Mouse (Mus musculus): ENCODE results near the gene Cygb. TPM values are rescaled to one million over a fixed set of nuclear protein-coding genes. Genes with fewer than 3 reads are reported as not detected.

Gene Cygb
- polyA plus RNA-seq, 1 experiment: 0.47 TPM

DNA sequence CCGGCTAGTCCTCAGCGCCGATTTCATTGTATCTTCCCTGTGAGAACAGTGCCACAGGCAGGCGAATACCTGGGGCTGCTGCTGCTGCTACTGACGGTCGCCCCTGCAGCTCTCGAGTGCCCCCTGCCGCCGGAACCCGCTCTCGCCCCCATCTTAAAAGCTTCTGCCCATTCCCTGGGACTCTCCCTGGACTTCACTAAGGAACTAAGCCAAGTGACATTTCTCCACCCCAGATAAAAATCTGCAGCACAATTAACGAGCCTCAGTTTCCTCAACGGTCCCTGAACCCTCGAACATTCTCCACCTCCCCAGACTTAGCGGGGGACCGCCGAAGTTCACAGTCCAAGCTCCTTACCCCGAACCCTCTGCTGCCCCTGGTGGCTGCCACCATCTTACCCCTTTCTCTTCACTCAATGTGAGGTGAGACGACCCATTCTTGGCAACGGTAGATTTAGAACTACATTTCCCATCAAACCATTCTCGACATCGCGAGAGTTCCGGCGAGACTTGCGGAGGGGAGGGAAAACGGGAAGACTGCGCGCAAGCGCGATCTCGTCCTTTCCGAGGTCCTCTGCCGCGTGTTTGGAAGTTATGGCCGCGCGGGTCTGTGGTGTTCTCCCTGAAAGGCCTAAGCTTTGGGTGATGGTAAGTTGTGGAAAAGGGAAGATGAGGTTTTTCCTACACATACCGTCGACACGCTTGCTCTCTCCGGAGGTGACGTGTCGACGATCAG, 17.2 kb upstream of the Cygb start:
- TF ChIP-seq POLR2A (IDR thresholded peaks at IDR 0.05; ENCODE audit: insufficient read length, low read depth): peak; percentile 87
- peak; percentile 94 for TF ChIP-seq POLR2AphosphoS2 (IDR thresholded peaks at IDR 0.05; ENCODE audit: insufficient read length, low read depth)
- TF ChIP-seq SRF (IDR thresholded peaks at IDR 0.05; ENCODE audit: control insufficient read depth, insufficient read length, low read depth): no peak
- no peak for TF ChIP-seq TCF3 (IDR thresholded peaks at IDR 0.05; ENCODE audit: insufficient read length, low read depth)
- peak overlapping the region; percentile 13 for H3ac ChIP-seq (ENCODE audit: control insufficient read depth, insufficient read length)

GRCm38 (mm10) chr11:116670386-116670785, 16.3 kb upstream of the Cygb start:
- TF ChIP-seq TCF12 (IDR thresholded peaks at IDR 0.05; ENCODE audit: insufficient read depth, poor library complexity, severe bottlenecking): no peak
- no peak for TF ChIP-seq TCF3 (IDR thresholded peaks at IDR 0.05; ENCODE audit: insufficient read length, low read depth)
- no peak for TF ChIP-seq USF1 (IDR thresholded peaks at IDR 0.05; ENCODE audit: low read depth)
- TF ChIP-seq E2F4 (IDR thresholded peaks at IDR 0.05; ENCODE audit: insufficient read depth): no peak
- no peak for TF ChIP-seq REST (IDR thresholded peaks at IDR 0.05; ENCODE audit: insufficient read depth, insufficient read length)
- no peak for TF ChIP-seq MYOG (IDR thresholded peaks at IDR 0.05; ENCODE audit: control insufficient read depth in 1 of 3, insufficient read depth in 1 of 3, insufficient read length in 2 of 3, low read depth in 2 of 3)
- TF ChIP-seq MAX (IDR thresholded peaks at IDR 0.05; ENCODE audit: low read depth): no peak
- no peak for TF ChIP-seq CEBPB (IDR thresholded peaks at IDR 0.05; ENCODE audit: insufficient read depth, poor library complexity, severe bottlenecking)
- no peak for TF ChIP-seq POLR2AphosphoS2 (IDR thresholded peaks at IDR 0.05; ENCODE audit: insufficient read length, low read depth)
- no peak overlapping the region for H3K4me3 ChIP-seq

More for the DNA sequence above, 17.2 kb upstream of the Cygb start:
- peak overlapping the region; percentile 87 for H3K4me2 ChIP-seq (ENCODE audit: low read depth)
- peak overlapping the region; percentile 97 for H3K4me3 ChIP-seq
- H3K27me3 ChIP-seq (ENCODE audit: control insufficient read depth, insufficient read depth, insufficient read length): no peaks in the 10 kb centered on the region
- peaks cover 26% of the 10 kb centered on the region for H3K36me3 ChIP-seq (ENCODE audit: control insufficient read depth, insufficient read depth)
- H3K79me2 ChIP-seq (ENCODE audit: control insufficient read depth, insufficient read depth): peaks cover 46% of the 10 kb centered on the region

GRCm38 (mm10) chr11:116669787-116670365, 15.8 kb upstream of the Cygb start:
- Histone ChIP-seq H3K36me3 (ENCODE audit: control insufficient read depth, insufficient read depth) (peaks cover 12% of the 10 kb centered on the region), H3K4me2 (ENCODE audit: low read depth) (no peak overlapping the region), H3ac (ENCODE audit: control insufficient read depth, insufficient read length) (no peak overlapping the region), H3K27me3 (ENCODE audit: control insufficient read depth, insufficient read depth, insufficient read length) (no peaks in the 10 kb centered on the region), H3K4me3 (no peak overlapping the region), H3K79me2 (ENCODE audit: control insufficient read depth, insufficient read depth) (peaks cover 34% of the 10 kb centered on the region)
- TF ChIP-seq TCF3 (IDR thresholded peaks at IDR 0.05; ENCODE audit: insufficient read length, low read depth) (no peak), TCF12 (IDR thresholded peaks at IDR 0.05; ENCODE audit: insufficient read depth, poor library complexity, severe bottlenecking) (no peak), MYOG (IDR thresholded peaks at IDR 0.05; ENCODE audit: control insufficient read depth in 1 of 3, insufficient read depth in 1 of 3, insufficient read length in 2 of 3, low read depth in 2 of 3) (no peak), MAX (IDR thresholded peaks at IDR 0.05; ENCODE audit: low read depth) (no peak), REST (IDR thresholded peaks at IDR 0.05; ENCODE audit: insufficient read depth, insufficient read length) (no peak), USF1 (IDR thresholded peaks at IDR 0.05; ENCODE audit: low read depth) (no peak), E2F4 (IDR thresholded peaks at IDR 0.05; ENCODE audit: insufficient read depth) (no peak), SRF (IDR thresholded peaks at IDR 0.05; ENCODE audit: control insufficient read depth, insufficient read length, low read depth) (no peak), MYOD1 (IDR thresholded peaks at IDR 0.05; ENCODE audit: control insufficient read depth in 1 of 3, insufficient read length in 2 of 3, low read depth in 2 of 3) (no peak), CEBPB (IDR thresholded peaks at IDR 0.05; ENCODE audit: insufficient read depth, poor library complexity, severe bottlenecking) (no peak)

More at GRCm38 (mm10) chr11:116670386-116670785, 16.3 kb upstream of the Cygb start:
- Histone ChIP-seq H3ac (ENCODE audit: control insufficient read depth, insufficient read length) (no peak overlapping the region), H3K4me2 (ENCODE audit: low read depth) (no peak overlapping the region), H3K27me3 (ENCODE audit: control insufficient read depth, insufficient read depth, insufficient read length) (no peaks in the 10 kb centered on the region), H3K79me2 (ENCODE audit: control insufficient read depth, insufficient read depth) (peaks cover 39% of the 10 kb centered on the region), H3K36me3 (ENCODE audit: control insufficient read depth, insufficient read depth) (peaks cover 17% of the 10 kb centered on the region)

- Histone ChIP-seq H3K4me3 (no peak overlapping the region), H3ac (ENCODE audit: control insufficient read depth, insufficient read length) (no peak overlapping the region), H3K27me3 (ENCODE audit: control insufficient read depth, insufficient read depth, insufficient read length) (no peaks in the 10 kb centered on the region), H3K36me3 (ENCODE audit: control insufficient read depth, insufficient read depth) (peaks cover 7% of the 10 kb centered on the region), H3K4me2 (ENCODE audit: low read depth) (no peak overlapping the region), H3K79me2 (ENCODE audit: control insufficient read depth, insufficient read depth) (peaks cover 29% of the 10 kb centered on the region)
- TF ChIP-seq MYOD1 (IDR thresholded peaks at IDR 0.05; ENCODE audit: control insufficient read depth in 1 of 3, insufficient read length in 2 of 3, low read depth in 2 of 3) (no peak), USF1 (IDR thresholded peaks at IDR 0.05; ENCODE audit: low read depth) (no peak), POLR2AphosphoS2 (IDR thresholded peaks at IDR 0.05; ENCODE audit: insufficient read length, low read depth) (no peak), POLR2A (IDR thresholded peaks at IDR 0.05; ENCODE audit: insufficient read length, low read depth) (no peak), MAX (IDR thresholded peaks at IDR 0.05; ENCODE audit: low read depth) (no peak), TCF3 (IDR thresholded peaks at IDR 0.05; ENCODE audit: insufficient read length, low read depth) (no peak), E2F4 (IDR thresholded peaks at IDR 0.05; ENCODE audit: insufficient read depth) (no peak)
Observed at GRCm38 (mm10) chr11:116669316-116669715, 15.2 kb upstream of the Cygb start.

DNA sequence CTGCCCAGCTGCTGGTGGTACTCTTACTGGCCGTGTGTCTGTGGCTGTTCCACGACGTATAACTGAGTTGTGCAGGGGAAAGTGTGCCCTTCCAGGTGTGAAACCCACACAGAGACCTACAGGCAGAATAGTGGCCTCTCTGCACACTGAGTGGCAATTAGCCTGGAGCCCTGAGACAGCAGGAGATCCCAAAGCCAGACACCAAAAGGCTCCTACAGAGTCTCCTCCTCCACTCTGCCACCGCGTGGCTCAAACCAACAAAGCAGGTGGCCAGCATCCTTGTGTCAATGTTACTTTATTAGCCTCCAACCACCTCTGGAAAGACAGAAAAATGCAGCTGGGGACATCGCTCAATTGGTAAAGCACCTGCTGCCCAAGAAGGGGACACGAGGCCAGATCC, 14.7 kb upstream of the Cygb start:
- Histone ChIP-seq H3K79me2 (ENCODE audit: control insufficient read depth, insufficient read depth) (peaks cover 25% of the 10 kb centered on the region), H3K4me2 (ENCODE audit: low read depth) (no peak overlapping the region), H3K36me3 (ENCODE audit: control insufficient read depth, insufficient read depth) (peaks cover 2% of the 10 kb centered on the region), H3K27me3 (ENCODE audit: control insufficient read depth, insufficient read depth, insufficient read length) (no peaks in the 10 kb centered on the region), H3ac (ENCODE audit: control insufficient read depth, insufficient read length) (no peak overlapping the region), H3K4me3 (no peak overlapping the region)
- no peak for TF ChIP-seq MYOG (IDR thresholded peaks at IDR 0.05; ENCODE audit: control insufficient read depth in 1 of 3, insufficient read depth in 1 of 3, insufficient read length in 2 of 3, low read depth in 2 of 3)
